Mouse (Mus musculus) fat pad, adult 2 months (tissue): ENCODE measurements around the gene Panx3.

ENCODE experiments used
- DNase-seq: peaks from one replicate; pipeline ENCODE4 v3.0.0-alpha.2; 2011; ENCODE audit warnings: low read depth, low spot score; ENCODE audit errors: extremely low read depth

Panx3 gene

DNA sequence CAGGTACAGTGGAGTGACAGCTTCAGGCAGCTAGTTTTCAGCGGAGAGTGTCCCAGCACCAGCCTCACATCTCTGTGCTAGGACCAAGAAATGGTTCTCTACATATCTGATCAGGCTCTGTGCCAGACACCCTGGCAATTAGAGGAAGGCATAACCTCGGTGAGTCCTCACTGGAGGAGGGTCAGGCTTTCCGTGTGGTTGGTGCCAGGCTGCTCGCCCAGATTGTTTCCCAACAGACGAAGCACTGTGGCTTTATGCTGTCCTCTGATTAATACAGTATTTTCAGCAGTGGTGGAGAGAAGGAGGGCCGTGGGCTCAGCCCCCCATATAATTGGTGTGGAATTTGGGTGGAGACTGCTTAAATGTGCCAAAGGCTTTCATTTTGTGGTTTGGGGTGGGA is at the start of gene Panx3:
TSS of gene Panx3 (minus strand) at position 121 of the 400 bp plus-strand sequence.
- DNase-seq = peak; percentile 82

DNA sequence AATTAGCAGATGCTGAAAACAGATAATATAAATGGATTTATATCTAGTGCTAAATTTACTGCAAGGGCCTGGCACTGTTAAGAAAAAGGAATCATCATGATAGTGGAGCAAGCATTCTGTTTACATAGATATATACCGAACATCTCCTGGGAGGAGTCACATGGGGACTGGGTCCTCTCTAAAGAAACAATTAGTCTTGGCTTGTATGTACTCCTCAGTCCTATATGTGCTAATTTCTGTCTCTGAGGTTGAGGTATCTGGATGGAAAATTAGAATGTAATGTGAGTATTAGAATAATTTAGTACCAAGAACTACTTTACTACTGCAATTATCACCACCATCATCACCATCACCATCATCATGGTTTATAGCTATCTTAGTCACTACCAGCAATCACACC is 47.1 kb upstream of the Panx3 start, which contains the start of gene Olfr160:
TSS of gene Olfr160 (minus strand) at position 101 of the 400 bp plus-strand sequence.
- DNase-seq = no peak

DNA sequence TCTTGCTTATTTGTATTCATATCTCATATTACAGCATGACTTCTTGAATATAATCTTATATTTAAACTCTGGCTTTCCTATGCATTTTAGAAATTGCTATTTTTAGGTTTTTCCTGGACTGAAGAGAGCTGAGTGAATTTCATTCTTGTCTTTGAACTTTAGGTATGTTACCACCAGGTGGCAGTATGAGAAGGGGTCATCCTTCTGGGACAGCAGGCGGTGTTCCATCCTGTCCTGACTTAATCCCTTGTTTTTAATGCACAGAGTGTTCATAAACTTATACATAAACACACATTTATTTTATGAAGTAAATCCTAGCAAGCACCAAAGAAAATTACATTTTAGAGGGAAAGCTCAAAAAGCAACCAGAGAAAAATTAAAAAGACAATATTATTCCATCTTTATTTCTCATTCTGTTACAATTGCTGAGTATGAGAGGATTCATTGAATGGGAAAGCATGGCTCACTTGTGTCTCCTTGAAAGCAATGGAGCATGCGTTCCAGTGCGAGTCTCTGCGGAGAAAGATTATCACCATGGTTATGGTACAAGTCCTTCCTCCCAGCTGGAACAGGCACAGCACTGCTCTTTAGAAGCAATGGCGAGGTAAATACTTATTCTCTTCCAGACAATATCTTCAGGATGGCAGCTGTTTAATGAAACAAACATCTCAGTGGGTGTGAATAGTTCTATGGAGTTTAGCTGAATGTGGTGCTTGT is 21.1 kb upstream of the Panx3 start:
- DNase-seq = no peak

DNA sequence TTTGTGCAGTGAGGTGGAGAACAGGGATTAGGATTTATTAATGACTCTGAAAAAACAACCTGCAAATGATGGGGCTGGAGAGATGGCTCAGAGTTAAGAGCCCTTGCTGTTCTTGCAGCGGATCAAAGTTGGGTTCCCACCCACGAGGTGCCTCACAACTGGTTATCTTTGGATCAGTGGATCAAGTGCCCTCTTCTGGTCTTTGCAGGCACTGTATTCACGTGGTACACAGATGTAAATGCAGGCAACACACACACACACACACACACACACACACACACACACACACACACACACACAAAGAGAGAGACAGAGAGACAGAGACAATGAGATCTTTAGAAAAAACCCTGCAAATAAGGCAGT is 18.9 kb upstream of the Panx3 start:
- no peak for DNase-seq

DNA sequence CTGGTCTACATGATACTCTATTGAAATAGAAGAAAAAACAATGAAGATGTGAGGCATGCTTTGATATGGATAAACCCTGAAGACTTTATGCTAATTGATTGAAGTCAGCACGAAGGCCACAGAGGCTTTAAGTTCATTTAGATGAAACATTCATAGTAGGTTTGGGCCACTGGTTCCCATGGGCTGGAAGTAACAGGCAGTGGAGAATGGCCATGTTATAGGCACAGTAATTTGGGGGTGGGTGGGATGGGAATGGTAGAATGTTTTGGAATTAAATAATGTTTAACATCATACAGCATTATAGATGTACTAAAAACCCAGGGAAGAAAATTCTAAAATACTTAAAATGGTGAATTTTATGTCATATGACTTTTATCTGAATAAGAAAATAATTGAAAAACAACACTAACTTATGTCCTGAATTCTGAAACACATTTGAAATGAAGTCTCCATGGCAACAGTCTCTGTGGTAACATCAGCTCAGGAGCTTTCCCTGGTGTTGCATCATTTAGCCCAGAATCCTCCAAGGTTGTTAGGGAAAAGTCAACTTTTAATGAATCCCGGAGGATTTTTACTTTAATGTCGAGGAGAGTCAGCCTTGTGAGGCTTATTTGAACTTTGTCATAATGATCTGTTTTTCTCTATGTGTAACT is 18.4 kb upstream of the Panx3 start:
- DNase-seq = no peak

DNA sequence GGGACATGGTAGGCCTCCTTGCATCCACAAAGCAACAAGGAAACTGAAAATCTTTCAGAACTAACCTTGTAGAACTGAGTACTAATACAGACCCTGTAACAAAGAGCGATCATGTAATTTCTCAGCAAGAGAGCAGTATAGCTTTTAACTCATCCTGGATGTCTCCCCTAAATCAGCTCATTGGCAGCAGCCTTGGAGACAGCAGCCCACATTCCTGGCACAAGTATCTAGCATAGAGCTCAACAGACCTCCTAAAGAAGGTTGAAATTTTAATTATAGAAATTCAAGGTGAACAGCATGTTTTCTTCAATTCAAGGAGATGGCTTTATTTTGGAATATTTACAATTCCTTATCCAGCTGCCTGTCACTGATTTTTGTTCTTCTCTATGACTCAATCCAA is 12.1 kb upstream of the Panx3 start:
- no peak for DNase-seq

DNA sequence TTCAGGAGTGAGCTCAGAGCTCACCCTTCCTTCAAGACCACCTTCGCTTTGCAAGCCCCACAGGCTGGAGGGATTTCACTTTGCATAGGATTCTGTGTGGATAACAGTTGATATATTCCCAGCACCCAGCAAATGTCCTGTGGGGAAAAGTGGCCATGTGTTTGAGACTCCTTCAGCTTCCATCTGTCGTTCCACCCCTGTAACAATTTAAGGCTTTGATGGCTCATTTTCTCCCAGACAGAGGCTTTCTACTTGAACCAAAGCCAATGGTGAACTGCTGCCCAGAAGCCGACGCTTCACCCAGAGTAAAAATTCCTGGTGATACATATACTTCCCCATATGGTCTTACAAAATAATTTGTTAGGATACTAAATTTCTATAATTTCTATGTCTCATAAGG is 6.3 kb upstream of the Panx3 start:
- no peak for DNase-seq

DNA sequence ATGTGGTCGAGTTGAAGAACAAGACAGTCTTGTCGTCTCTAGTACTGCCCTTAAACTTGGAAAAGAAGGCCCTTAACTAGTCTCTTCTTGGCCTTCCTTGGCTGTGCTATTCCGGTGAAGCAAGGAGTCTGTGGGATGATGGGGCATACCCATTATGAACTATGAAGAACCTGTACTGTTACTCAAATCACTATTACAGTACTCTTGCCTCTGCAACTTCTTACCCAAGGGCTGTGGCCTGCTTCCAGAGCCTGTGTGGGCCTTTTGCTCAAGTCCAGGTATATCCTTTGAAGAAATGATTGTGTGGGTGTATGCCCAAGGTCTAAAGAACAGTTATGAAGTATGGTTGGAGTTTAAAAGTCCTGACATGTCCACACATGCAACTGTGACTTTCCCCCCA is 1.2 kb upstream of the Panx3 start:
- DNase-seq = peak; percentile 99

DNA sequence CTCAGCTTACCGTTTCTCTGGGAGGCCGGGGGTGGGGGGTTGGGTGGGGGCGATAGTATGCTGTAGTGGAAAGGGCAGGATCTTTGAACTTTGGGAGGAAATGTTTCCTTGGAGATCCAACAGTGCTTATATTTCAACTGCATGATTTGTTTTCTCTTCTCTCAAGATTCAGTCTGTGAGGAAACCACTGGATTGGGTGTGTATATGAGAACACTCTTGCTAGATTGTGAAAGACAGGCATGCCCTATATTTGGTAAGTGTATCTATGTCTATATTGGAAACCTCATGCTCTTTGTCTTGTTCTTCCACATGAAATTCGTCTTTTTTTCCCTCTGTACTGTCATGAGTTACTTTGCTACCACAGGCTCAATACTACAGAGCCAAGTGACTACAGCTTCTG is 643 bp upstream of the Panx3 start:
- peak; percentile 68 for DNase-seq

DNA sequence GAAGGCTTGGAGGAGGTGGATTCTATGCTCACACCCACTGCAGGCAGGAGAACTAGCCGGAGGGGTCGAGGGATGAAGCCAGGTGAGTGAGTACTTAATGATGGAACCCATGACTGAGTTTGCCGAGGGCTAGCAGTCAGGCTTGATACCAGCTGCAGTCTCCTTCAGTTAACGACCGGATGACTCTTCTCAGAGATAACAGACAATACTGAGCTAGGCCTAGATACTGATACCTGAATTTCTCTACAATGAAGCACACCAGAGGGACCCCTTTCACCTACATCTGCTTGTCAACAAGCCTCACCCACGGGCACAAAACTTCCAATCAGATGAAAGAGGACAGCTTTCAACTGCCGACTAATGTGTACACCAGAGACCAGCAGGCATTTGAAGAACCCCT is 3.0 kb downstream of the Panx3 start:
- DNase-seq = no peak

DNA sequence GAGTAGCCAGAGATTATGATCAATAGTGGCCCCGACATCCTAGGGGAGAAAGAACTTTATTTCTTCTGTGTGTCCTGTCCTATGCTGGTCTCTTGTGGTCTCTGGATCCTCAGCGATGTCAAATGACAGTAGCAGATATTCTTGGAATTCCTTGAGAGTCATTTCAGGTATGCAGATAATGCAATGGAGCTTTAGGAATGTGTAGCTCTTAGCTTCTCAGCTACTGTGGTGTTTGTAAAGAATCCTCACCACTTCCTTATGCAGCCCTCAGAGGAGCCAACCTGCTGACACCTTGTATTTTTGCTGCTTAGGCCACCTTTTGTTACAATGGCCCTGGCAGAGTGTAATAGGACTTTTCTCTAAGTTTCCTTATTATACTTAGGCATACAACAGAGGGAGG is 4.4 kb downstream of the Panx3 start:
- no peak for DNase-seq

DNA sequence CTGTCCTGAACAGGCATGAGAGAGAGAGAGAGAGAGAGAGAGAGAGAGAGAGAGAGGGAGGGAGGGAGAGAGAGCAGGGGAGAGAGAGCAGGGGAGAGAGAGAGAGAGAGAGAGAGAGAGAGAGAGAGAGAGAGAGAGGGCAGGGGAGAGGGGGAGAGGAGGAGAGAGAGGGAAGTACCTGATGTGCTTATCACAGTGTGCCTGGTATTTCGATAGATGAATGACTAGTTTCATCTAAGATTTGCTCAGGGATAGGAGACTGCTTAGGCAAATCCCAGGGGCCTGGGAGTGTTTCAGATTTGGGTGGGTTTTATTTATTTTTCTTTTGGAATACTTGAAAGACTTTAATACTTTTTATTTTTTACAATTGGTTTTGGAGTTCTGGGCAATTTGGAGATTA is 5.8 kb downstream of the Panx3 start:
- DNase-seq = no peak

DNA sequence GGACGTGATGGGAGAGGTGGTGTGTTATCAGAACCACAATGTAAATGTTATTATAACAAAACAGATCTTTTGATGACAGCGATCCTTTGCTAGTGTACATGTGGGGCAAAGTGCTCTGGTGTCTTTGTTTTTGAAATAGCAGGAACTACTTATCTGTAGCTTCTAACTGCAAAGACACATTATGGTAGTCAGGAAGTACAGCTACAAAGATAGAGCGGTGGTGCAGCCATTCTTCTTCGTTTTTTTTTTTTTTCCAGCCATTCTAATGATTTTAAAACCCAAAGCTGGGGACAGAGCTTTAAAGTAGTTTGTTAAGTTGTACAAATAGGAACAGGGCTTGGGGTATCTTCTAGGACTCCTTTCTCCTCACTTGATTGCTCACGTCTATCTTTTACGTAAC is 9.6 kb downstream of the Panx3 start:
- DNase-seq = no peak

DNA sequence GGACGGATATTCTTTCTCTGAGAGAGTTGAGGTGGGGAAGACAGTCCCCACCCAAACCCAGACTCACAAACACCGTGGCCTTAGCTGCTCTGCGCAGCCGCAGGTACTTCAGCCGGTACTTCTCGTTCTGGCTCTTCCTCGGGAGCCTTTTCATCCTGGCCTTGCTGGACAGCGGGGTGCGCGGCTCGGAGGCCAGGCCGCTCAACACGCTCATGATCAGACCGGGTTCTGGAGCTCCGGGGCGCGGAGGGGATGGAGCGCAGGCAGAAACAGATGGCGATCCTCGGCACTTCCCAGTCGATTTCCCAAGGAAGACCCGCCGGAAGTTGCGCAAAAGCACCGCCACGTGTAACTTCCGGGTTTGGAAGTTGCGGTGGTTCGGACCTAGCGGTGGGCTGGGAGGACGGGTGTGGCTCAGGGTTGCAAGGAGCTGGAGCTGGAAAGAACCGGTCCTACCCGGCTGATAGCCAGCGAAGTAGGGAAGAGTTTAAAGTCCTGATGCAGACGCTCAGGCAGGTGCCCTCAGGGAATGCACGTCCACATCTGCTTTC is 12.0 kb downstream of the Panx3 start, which contains the start of gene Tbrg1:
TSS of gene Tbrg1 (minus strand) at position 382 of the 551 bp plus-strand sequence.
- DNase-seq = peak; percentile 61

DNA sequence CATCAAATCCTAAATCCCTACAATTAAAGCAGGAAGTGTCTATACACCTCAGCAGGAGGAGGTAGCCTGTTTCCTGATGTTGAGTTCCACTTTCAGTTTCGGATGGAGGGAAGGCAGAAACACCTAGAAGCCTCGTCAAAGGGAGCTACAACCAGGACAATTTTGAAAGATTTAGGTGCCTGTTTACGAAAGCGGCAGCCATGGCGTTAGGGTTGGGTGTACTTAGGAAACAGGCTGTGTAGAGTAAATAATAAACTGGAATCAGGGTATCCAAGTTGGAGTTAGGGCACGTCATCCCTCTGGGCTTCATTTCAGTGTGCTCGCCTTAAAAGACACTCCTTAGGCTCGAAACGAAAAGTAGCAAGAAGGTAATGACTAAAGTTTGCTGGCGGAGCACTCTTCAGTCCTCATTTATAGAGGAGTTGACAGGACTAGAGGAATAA is 12.6 kb downstream of the Panx3 start:
- DNase-seq = no peak

DNA sequence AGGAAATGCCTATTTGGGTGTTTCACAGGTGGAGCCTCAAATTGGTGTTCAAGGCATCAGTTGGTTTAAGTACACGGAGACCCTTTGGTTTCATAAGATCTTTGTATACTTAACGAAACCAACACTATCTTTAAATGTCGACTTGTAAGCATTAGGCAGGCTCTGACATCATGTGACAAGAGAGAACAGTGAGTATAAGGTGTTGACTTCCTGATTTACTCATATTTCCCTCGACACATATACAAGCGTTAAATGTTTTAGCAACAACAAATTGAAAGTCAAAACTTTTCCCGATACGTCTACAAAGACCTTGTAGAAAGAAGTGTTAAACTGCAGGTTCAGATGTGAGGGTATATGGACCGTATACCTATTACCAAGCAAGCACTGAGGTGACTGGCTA is 13.1 kb downstream of the Panx3 start:
- no peak for DNase-seq

DNA sequence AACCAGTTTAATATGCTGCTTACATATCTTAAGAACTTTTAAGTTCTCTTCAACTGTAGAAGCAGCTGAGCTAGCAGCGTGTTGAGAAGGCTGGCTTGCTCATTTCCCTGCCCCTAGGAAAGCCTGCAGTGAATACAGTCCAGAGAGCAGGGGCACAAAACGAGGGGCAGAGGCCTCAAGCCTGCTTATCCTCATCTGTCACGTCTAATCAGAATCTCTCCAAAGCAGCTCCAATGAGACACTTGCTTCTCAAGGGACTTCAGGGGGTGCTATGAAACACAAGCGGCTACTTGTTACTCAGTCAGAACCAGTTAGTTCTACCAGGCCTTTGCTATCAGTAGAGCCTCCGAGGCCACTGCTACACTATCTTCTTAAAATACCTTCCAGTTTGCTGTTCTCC is 15.2 kb downstream of the Panx3 start:
- no peak for DNase-seq

DNA sequence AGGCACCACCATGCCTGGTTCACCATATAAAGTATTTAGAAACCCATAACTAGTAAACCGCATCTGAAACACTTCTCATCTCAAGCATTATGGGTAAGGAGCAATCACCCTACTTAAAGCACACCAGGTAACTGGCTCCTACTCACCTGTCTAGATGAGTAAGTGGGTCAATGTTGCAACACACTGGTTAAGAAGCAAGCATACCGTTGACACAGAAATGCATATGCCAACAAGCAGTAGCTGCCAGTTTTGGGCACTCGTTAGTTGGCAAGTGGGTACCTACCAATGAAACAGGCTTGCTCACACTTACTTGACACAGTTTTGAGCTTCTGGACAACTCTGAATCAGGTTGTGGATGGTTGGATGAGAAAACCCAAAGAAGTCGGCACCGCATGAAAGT is 18.4 kb downstream of the Panx3 start:
- peak; percentile 75 for DNase-seq

DNA sequence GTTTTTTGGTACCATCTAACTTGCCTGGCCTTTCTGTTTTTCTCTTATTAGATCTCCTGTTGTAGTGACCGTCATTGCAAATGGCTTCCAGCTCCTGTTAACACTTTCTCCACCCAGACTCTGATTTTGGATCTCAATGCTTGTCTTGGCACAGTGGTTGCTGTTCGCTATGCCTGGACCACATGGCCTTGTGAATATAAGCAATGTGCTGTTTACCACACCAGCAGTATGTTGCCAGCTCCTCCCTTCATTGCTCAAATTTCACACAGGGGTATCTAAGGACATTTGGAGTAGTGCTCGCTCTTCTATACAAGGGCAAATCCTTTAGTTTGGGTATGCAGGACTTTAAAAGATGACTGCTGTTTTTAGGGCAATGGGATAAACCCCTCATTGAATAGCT is 22.8 kb downstream of the Panx3 start:
- DNase-seq = no peak

DNA sequence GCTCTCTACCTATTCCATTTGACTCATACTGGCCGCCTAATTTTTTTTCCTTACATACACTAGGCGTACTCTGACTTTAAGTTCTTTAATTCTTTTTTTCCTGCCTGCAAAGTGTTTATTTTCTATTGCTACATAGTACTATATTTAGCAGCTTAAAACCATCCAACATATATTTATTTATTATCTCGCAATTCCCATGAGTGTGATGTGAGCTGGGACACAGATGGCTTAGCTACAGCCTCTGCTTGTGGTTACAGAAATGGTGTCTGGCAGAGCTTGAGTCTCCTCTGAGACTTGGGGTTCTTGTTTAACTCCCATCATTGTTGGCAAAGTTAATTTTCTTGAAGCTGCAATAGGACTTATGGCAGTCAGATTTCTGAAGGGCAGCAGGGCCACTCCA is 30.3 kb downstream of the Panx3 start:
- DNase-seq = no peak

DNA sequence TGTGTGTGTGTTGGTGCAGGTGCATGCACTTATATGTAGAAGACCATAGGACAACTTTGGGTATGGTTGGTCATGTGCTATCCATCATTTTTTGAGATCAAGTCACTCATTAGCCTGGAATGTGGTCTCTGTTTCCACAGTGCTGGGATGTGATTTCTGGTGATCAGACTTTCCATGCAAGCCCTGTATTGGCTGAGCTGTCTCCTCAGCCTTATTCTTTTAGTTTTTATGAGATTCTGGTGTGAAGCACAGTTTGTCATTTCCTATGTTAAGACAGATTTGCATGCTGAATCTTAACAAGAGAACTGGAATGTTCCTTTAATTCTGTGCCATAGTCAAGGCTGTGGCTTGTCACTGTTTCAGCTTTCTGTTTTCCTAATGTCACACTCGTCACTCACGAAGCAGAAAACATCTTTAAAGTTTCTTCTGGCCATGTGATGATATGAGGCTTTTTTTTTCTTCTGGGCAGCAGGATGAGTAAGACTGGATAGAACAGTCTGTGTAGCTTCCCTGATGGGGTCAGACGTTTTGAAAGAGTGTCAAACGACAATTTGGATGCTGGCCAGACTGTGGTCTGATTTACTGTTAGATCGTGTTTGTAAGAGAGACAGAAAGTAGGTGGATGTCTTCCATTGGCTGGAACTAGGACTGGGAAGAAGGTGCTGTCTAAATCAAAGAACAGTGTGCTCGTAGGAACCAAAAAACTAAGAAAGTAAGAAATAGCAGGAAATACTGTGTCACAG is 32.1 kb downstream of the Panx3 start:
- DNase-seq = no peak

DNA sequence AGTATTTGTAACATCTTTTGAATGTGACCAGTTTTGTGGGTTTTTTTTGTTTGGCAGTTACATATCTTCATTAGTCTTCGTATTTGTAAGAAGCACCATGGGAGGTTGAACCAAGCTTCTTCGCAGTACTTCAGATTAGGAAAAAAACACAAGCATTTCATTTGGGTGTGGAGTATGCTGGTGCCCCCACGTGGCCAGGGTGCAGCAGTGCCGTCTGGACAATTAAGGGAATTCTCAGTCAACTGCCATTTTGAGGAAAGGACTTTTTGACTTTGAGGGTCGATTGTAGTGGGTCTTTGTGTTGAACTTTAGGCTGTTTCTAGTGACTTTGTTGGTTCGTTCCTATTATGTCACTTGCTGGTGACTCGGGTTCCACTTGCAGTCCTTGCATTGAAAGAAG is 32.7 kb downstream of the Panx3 start:
- DNase-seq = no peak
